Mouse (Mus musculus) ES-E14 (cell line): ENCODE measurements at regions not wholly inside any gene's neighbourhood (a gene's known extent, or its start where the extent isn't known, plus 50 kb on each side); places are given as distances from the start of the nearest gene placed in this dataset.
"Not testable (repeated sequence)": the region's sequence is repeated elsewhere in the genome, so short reads cannot be mapped to it uniquely, and the experiment has no call there.

Experiments used
- DNase-seq: peaks from one replicate; pipeline ENCODE4 v3.0.0-alpha.2; 2013; ENCODE audit warnings: low read depth, low spot score
- H3K27ac ChIP-seq: 2 replicates; pipeline ENCODE4 v1.5.1; 2012; ENCODE audit warnings: low read depth, mild to moderate bottlenecking, low read length, moderate library complexity, mixed read lengths; ENCODE audit not compliant: poor library complexity, insufficient read depth, severe bottlenecking
- H3K36me3 ChIP-seq: 2 replicates; pipeline ENCODE4 v1.6.1; 2012; ENCODE audit warnings: mild to moderate bottlenecking, low read length, moderate library complexity, mixed read lengths; ENCODE audit not compliant: control insufficient read depth, poor library complexity, insufficient read depth, severe bottlenecking
- H3K4me1 ChIP-seq, 2 experiments: fragments of 150-350 bp in 1 of 2; sonication (generic) in 1 of 2; 2 replicates each; pipeline ENCODE4 v1.6.1; 2012; ENCODE audit warnings: low read length in 2 of 2, mild to moderate bottlenecking in 1 of 2, mixed read lengths in 1 of 2; ENCODE audit not compliant: control insufficient read depth in 2 of 2, insufficient read depth in 2 of 2, poor library complexity in 1 of 2
- H3K4me3 ChIP-seq, 2 experiments: fragments of 150-350 bp in 1 of 2; sonication (generic) in 1 of 2; 2 replicates each; pipeline ENCODE4 v1.5.1; 2012; ENCODE audit warnings: low read length in 2 of 2, low read depth in 1 of 2, mild to moderate bottlenecking in 1 of 2, mixed read lengths in 1 of 2; ENCODE audit not compliant: insufficient read depth in 1 of 2, poor library complexity in 1 of 2, severe bottlenecking in 1 of 2
- H3K9ac ChIP-seq: 2 replicates; pipeline ENCODE4 v1.6.1; 2012; ENCODE audit warnings: low read depth, mild to moderate bottlenecking, low read length, mixed read lengths; ENCODE audit not compliant: poor library complexity, insufficient read depth, severe bottlenecking
- H3K9me3 ChIP-seq: fragments of 150-350 bp; sonication (generic); 2 replicates; pipeline ENCODE4 v1.6.1; 2012; ENCODE audit warnings: low read depth, mild to moderate bottlenecking, low read length; ENCODE audit not compliant: control insufficient read depth, insufficient read depth
- CHD2 ChIP-seq: IDR thresholded peaks from 2 replicates; pipeline ENCODE4 v1.6.1; 2014; ENCODE audit warnings: mild to moderate bottlenecking, low read depth, low read length, inconsistent platforms
- HCFC1 ChIP-seq: IDR thresholded peaks from 2 replicates; pipeline ENCODE4 v1.6.1; 2012; ENCODE audit warnings: low read length, inconsistent platforms, borderline replicate concordance; ENCODE audit not compliant: insufficient read depth
- MAFK ChIP-seq: IDR thresholded peaks from 2 replicates; pipeline ENCODE4 v1.6.1; 2014; ENCODE audit warnings: mild to moderate bottlenecking, low read depth, low read length, inconsistent platforms; ENCODE audit not compliant: insufficient read depth
- ZC3H11A ChIP-seq: IDR thresholded peaks from 2 replicates; pipeline ENCODE4 v1.6.1; 2012; ENCODE audit warnings: low read depth, mild to moderate bottlenecking, inconsistent platforms, low read length, borderline replicate concordance
- ZNF384 ChIP-seq: IDR thresholded peaks from 2 replicates; pipeline ENCODE4 v1.6.1; 2012; ENCODE audit warnings: low read depth, low read length, inconsistent platforms
- in situ Hi-C, 2 experiments: fragments of 600-800 bp; cut with MboI; formaldehyde crosslinking; loops; one replicate each; pipeline ENCODE4 v1.15.1; 2025; ENCODE audit warnings: low sequenced_read_pairs in 2 of 2, inconsistent platforms in 1 of 2; ENCODE audit not compliant: unreplicated experiment in 2 of 2

GRCm38 (mm10) chr9:25795142-25795910 lies 314.0 kb downstream of the Eepd1 start:
- no peak for DNase-seq
- Histone ChIP-seq H3K9ac (no peak overlapping the region), H3K4me1 (no peaks in the 10 kb centered on the region), H3K4me3 (no peak overlapping the region), H3K9me3 (no peaks in the 10 kb centered on the region), H3K36me3 (no peaks in the 10 kb centered on the region), H3K27ac (no peak overlapping the region)
- TF ChIP-seq ZC3H11A (no peak), MAFK (no peak), CHD2 (no peak), ZNF384 (no peak), HCFC1 (no peak)
- in situ Hi-C loops = no loop called here

GRCm38 (mm10) chr9:25809562-25809961 lies 328.2 kb downstream of the Eepd1 start:
- in situ Hi-C loops = no loop called here
- TF ChIP-seq ZNF384 (no peak), CHD2 (no peak), ZC3H11A (peak; percentile 82), HCFC1 (no peak)
- Histone ChIP-seq H3K4me1 (no peaks in the 10 kb centered on the region), H3K4me3 (no peak overlapping the region), H3K36me3 (no peaks in the 10 kb centered on the region), H3K9ac (no peak overlapping the region), H3K27ac (no peak overlapping the region), H3K9me3 (no peaks in the 10 kb centered on the region)
- peak; percentile 26 for DNase-seq

- Histone ChIP-seq H3K27ac (no peak overlapping the region), H3K36me3 (no peaks in the 10 kb centered on the region), H3K4me1 (peaks cover 0 to 5% of the 10 kb centered on the region in 2 experiments; a peak in 2 of 4 replicates), H3K9ac (no peak overlapping the region), H3K4me3 (no peak overlapping the region), H3K9me3 (no peaks in the 10 kb centered on the region)
- peak; percentile 16 for DNase-seq
- TF ChIP-seq HCFC1 = no peak
- TF ChIP-seq MAFK = no peak
- no peak for TF ChIP-seq ZC3H11A
- no peak for TF ChIP-seq ZNF384
- no peak for TF ChIP-seq CHD2
- in situ Hi-C loops = no loop called here
Observed at GRCm38 (mm10) chr9:25833295-25833694, 351.9 kb downstream of the Eepd1 start.

- H3K9me3 ChIP-seq, H3K4me1 ChIP-seq, H3K36me3 ChIP-seq, DNase-seq, in situ Hi-C loops, H3K9ac ChIP-seq: not testable (repeated sequence)
- Histone ChIP-seq H3K27ac (peak overlapping the region; percentile 87; the same call in 1 of the 2 replicates), H3K4me3 (peak overlapping the region in 1 of 2 experiments; percentile 19; a peak in 1 of 4 replicates)
Observed at GRCm38 (mm10) chr9:25849914-25850313, 368.6 kb downstream of the Eepd1 start.

- not testable (repeated sequence) for DNase-seq, H3K9ac ChIP-seq
- H3K27ac ChIP-seq = peak overlapping the region; percentile 87; the same call in 1 of the 2 replicates
Observed at GRCm38 (mm10) chr9:25850608-25851007, 369.3 kb downstream of the Eepd1 start.

More at GRCm38 (mm10) chr9:25850608-25851007, 369.3 kb downstream of the Eepd1 start:
- in situ Hi-C loops, H3K4me1 ChIP-seq, H3K36me3 ChIP-seq, H3K9me3 ChIP-seq: not testable (repeated sequence)
- peak overlapping the region in 1 of 2 experiments; percentile 19; a peak in 1 of 4 replicates for H3K4me3 ChIP-seq
- 0 out of 2 replicates have a peak, but pooled peaks have one; percentile 41 for TF ChIP-seq CHD2
